Mouse (Mus musculus): ENCODE results near the gene Man1c1.

DNA sequence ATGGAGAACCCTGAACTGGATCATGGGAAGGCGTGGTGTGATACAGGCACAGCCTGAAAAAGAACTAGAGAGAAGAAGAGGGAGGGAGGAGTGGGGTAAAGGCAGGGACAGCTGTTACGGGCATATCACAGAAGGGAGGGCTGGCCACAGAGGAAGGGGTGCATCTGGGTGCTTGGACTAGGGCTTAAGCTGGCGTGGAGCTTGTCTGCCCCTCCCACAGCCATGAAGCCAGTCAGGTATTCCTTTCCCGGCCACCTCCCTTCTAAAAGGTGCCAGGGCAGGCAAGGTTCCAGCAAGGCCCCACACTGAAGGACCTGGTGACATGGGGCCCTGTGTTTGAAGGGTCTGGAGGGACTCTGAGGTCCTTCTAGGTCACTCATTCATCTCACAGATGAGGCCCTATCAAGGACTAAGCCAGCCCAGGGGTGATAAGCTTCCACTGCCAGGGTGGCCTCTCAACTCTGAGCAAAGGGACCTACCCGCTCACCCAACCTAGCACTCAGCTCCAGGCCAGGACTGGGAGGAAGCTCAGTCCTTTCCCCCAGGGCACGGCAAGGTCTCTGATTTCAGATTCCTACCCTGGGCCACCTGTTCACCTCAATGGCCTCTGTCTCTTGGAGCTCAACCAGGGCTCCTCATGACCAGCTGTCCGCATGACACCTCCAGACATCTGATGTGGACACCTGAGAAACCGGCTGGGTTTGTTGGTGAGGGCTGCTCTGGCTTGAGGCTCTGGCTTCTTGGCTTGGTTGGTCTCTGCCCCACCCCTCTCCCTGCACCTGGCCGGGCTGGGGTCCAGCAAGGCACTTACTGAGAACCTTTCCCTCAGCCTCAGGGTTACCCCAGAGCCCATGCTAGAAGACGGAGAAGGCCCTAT is 107.0 kb downstream of the Man1c1 start:
- TF ChIP-seq POLR2A (IDR thresholded peaks at IDR 0.05; ENCODE audit: borderline replicate concordance, low read depth, low read length) (no peak), CTCF (IDR thresholded peaks at IDR 0.05; ENCODE audit: low read depth, low read length) (no peak)

All from bone marrow macrophage, adult 2 months (primary cell).